Mouse (Mus musculus) liver, embryonic 14.5 days (tissue): ENCODE measurements around the gene Gm8229.
"Not testable (repeated sequence)": the region's sequence is repeated elsewhere in the genome, so short reads cannot be mapped to it uniquely, and the experiment has no call there.

Source experiments
- CTCF ChIP-seq: IDR thresholded peaks from 2 replicates; pipeline ENCODE4 v1.5.1; 2016; ENCODE audit warnings: antibody characterized with exemption, low read depth, control low read depth
- EP300 ChIP-seq: IDR thresholded peaks from 2 replicates; pipeline ENCODE4 v1.6.1; 2016; ENCODE audit warnings: antibody characterized with exemption, low read depth

GRCm38 (mm10) chr14:44362301-44362700, 2.9 kb upstream of the Gm8229 start:
- TF ChIP-seq CTCF, EP300: not testable (repeated sequence)
